Mouse (Mus musculus) right cerebral cortex, postnatal 10 days (tissue): ENCODE data around the gene Timm44.

ENCODE experiments used
- DNase-seq, 2 experiments: peaks; one replicate each; pipeline ENCODE4 v3.0.0; 2021; ENCODE audit warnings: low spot score in 2 of 2

Gene Timm44

GRCm38 (mm10) chr8:4275275-4276110, at the start of gene Timm44:
TSS of gene Timm44 (minus strand) at chr8:4275913.
- peak; percentile 99 for DNase-seq

DNA sequence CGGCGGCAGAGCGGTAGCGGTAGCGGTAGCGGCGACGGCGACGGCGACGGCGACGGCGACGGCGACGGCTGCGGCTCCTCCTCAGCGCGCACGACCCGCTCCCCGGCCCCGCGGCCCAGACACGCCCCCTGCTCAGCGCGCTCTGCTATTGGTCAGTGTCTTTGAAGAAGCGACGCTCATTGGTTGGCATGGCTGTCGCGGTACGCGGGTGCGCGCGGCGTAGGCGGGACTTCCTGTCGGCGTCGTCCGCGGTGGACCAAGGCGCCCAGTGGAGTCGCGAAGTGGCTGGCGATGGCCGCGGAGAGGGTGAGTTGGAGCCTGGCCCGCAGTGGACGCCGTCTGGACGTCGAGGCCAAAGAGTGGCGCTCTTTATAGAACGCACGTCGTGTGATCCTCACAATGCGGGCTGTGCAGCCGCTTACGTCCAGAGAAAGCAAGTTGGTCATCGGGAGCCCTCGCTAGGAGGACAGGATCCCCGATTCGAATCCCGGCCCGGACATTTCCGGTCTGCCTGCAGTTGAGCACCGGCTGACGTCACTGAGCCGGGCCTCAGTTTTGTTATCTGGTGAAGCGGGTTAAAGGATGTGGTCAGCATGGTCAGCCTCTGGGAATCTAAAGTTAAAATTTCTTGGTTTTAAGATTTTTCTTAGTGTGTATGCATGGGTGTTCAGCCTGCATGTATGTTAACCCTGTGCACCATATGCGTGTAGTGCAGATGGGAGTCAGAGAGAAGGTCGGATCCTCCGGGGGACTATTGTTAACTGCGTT, 49.5 kb upstream of the Timm44 start, which contains the start of the genes Ccl25 and Elavl1:
Gene Ccl25 (plus strand): TSS at position 228 of the 768 bp plus-strand sequence.
Gene Elavl1 (minus strand): TSS at position 431 of the 768 bp plus-strand sequence.
- peak; percentile 98 to 99 for DNase-seq

DNA sequence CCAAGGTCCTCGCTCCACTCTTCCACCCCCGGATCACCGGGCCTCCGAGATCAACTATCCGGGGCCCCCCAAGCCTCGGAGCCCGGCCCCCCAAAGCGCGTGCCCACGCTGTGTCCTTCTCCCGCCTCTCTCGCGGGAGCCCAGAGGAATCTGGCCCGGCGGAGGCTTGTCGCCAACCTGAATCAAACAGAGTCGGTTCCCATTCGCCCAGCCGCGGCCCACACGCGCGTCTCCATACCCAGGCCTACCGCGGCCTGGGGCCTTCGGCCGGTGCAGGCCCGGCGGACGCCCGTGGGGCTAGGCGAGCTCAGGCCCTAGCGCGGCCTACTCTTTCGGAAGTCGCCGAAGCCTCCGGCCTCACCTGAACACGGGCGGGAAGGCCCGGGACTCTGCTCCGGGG, 48.8 kb upstream of the Timm44 start:
- peak; percentile 54 to 57 for DNase-seq

- DNase-seq, result no peak
These were observed 48.2 kb upstream of the Timm44 start for GRCm38 (mm10) chr8:4323917-4324316.

DNA sequence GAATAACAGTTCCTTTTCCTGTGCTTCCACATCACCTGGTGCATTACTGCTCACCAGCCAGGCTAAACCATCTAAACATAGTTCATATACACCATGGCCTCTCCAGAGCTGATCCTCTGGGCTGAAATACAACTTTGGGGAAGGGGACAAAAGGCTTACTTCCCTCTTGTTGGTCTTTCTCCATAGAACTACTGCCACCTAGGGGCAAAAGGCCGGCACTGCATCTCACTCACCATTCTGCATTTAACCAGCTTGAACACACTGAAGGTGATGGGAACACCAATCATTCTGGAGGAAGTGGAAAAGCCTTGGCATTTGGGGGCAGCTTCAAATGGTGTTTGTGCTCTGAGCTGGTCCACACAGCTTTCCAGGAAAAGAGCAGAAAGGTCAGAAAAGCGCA, 46.8 kb upstream of the Timm44 start:
- DNase-seq, result peak; percentile 87 to 92

- DNase-seq, result no peak
These were observed 45.3 kb upstream of the Timm44 start for GRCm38 (mm10) chr8:4321031-4321430.

DNA sequence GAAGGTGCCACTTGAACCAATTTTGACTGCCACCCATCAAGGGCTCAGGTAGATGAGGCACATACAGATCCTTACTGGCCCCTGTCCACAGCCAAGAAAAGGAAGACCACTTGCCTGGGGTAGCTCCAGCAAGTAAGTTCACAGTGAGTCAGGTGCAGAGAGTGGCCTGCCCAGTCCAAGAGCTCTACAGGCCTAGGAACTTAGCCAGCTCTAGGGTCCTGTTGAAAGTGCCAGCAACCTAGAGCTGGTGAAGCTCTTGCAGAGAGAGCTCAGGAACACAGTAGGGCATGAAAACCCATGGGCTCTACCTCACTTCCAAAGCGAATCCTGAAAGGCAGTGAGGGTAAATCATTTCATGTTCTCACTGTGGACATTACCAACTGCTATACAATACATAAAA, 44.7 kb upstream of the Timm44 start:
- no peak for DNase-seq

GRCm38 (mm10) chr8:4319573-4319872, 43.8 kb upstream of the Timm44 start:
- no peak for DNase-seq

DNA sequence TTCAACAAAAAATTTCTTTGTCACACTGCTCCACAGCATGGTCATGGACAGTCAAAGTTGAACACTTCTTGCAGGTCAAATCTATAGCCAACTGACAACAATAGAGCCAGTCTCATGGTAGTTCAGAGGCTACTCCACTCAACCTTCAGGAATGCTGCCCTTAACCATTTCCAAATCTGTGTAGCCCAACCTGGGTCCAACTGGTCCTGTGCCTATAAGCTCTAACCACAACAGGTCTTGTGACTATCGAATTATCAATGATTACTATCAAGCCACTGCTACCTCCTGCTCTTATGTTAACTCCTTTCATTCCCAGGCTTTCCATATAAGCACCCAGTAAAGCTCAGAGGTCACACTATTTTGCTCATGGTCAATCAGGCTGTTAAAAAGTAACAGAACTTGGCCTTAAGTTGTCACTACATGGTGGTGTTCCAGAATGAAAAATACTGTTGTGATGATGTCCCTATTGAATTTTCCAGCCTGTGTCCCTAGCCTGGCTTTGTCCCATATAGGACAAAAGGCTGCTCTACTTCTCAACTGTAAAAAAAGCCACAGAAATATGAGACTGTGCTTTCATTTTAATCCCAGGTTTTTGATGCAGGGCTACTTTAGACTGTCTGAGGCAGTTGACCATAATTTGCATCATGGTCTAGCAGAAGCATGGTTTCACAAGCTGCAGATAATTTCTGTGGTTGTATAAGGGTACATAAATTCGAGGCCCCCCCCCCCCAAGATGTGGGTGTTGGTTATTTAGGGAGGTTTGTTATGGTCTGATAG, 43.3 kb upstream of the Timm44 start:
- no peak for DNase-seq

- DNase-seq, result no peak
These were observed 42.4 kb upstream of the Timm44 start for GRCm38 (mm10) chr8:4318124-4318523.

GRCm38 (mm10) chr8:4314852-4315251, 39.1 kb upstream of the Timm44 start:
- no peak for DNase-seq

DNA sequence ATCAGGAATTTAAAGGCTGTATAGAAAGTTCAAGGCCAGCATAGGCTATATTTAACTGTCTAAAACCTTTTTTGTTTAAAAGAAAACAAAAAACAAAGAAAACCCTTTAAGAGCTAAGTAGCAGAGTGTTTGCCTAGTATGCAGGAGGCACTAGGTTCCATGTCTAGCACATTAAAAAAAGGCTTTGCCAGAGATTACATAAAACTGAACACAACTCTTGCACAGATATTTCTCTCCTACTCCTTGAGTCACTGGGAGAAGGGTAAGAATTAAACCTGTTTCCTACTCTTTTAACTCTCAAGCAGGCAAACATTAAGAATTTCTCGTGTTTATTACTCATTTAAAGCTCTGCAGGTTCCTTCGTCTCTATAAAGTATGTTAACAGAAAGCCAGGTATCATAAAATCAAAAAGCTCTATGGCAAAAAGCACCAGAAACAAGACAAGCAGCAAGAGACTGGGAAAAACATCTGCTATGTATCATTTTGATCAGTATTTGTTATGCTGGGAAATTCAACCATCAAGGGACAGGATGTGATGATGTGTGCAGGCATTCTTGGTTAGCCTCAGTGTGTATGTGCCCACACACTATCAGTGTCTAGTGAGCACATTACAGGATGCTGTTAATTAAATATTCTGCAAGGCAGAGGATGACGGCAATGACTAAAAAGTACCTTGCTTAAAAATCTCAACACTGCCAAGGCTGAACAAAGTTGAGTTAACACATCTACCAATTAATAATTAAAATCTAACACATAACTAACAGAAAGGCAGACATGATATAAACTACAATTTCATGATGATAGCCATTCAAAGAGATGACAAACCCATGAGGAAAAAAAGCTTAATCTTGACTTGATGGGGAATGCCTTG, 37.8 kb upstream of the Timm44 start:
- DNase-seq, result no peak

DNA sequence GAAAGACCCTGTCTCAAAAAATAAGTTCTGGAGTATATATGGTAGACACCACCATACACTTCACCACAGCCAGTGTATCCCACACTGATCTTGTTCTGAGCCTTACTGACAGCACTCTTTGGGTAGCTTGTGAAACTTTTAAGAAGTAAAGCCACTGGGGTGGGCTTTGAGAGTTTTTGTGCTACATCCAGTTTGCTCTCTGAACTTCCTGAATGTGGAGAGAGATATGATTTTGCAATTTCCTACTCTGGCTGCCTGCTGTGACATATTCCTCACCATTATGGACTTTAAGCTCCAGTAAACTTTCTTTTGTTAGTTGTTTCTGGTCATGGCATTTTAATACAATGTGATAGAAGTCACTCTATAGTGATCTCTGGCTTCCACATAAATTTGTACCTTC, 36.4 kb upstream of the Timm44 start:
- no peak for DNase-seq

DNA sequence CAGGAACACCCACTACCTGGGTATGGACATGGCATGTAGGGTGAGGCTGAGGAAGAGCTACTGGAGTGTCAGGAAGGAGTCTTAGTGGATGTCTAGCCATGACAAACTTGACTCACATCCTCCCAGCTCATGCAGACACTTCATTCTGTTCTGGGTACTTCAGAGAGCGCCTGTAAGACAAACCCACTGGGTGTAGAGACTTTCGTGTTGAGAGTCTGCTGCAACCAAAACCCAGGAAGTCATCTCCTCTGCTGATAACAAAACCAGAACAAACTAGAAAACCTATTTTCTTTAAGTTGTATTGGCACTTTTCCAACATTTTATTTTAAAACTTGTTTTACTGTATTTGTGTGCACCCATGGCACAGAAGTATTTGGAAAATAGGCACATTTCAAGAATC, 30.1 kb upstream of the Timm44 start:
- no peak for DNase-seq

GRCm38 (mm10) chr8:4304124-4304547, 28.4 kb upstream of the Timm44 start:
- no peak for DNase-seq

GRCm38 (mm10) chr8:4297822-4298221, 22.1 kb upstream of the Timm44 start:
- DNase-seq, result no peak

- no peak for DNase-seq
These were observed 17.0 kb upstream of the Timm44 start for GRCm38 (mm10) chr8:4292738-4293137.

DNA sequence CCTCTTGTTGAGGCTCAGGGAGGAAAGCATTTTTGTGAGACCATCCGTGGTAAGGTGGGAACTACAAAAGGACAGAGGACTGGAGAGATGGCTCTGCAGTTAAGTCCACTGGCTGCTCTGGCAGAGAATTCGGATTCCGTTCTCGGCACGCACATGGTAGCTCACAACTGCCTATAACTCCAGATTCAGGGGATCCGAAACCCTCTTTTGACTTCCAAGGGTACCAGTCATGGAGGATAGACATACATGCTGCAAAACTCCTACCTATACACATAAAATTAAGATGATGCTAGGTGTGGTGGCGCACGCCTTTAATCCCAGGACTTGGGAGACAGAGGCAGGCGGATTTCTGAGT, 375 bp upstream of the Timm44 start:
- no peak for DNase-seq

GRCm38 (mm10) chr8:4269609-4270008, 6.1 kb downstream of the Timm44 start:
- no peak for DNase-seq

GRCm38 (mm10) chr8:4267627-4268026, 8.1 kb downstream of the Timm44 start:
- DNase-seq, result no peak

- peak in 1 of 2 experiments; percentile 19 for DNase-seq
These were observed 10.4 kb downstream of the Timm44 start for GRCm38 (mm10) chr8:4265160-4265914.
